Mouse (Mus musculus): Measurements from ENCODE around the gene Saa2. TPM values are rescaled to one million over a fixed set of nuclear protein-coding genes. Genes with fewer than 3 reads are reported as not detected.
"Not testable (repeated sequence)": the region's sequence is repeated elsewhere in the genome, so short reads cannot be mapped to it uniquely, and the experiment has no call there.

The Saa2 gene
- 0.34 and 13.7 TPM in 2 replicates for polyA plus RNA-seq (2012; rRNA removed)

GRCm38 (mm10) chr7:46751490-46751889 is at the start of gene Saa2:
Gene Saa2 (plus strand): TSS chr7:46751790.
- DNase-seq (ENCODE audit: low read depth, low spot score), result no peak
- WGBS, result 56% methylated on average over 3 of the region's 3 CpGs

GRCm38 (mm10) chr7:46710390-46710844 is 41.2 kb upstream of the Saa2 start, which contains the start of gene Saal1:
Gene Saal1 (minus strand): TSS chr7:46710680.
- under 1% methylated on average over 38 of the region's 38 CpGs for WGBS
- peak; percentile 67 for DNase-seq (ENCODE audit: low read depth, low spot score)

GRCm38 (mm10) chr7:46712250-46712649 is 39.3 kb upstream of the Saa2 start:
- 65% methylated on average over 6 of the region's 6 CpGs for WGBS
- DNase-seq (ENCODE audit: low read depth, low spot score), result no peak

- WGBS, result 27% methylated on average over 6 of the region's 6 CpGs
- DNase-seq (ENCODE audit: low read depth, low spot score), result peak; percentile 70
Measured at GRCm38 (mm10) chr7:46714518-46714917, 37.1 kb upstream of the Saa2 start.

DNA sequence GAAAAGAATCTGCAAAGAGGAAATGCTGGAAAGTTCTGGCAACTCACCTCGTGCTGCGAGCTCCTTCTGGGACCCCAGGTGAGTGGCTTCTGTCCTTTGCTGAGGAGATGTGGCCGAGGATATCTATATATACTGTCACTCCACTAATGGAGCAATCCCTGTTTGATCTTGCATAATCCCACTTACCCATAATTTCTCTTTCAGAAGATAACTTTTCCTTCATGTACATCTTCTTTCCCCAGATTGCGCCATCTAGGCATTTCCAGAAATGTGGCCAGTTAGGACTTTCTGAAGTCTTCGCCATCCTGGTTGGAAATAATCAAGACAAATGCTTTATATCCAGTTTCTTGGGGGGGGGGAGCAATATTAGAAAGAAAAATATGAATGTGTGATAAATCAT is 36.0 kb upstream of the Saa2 start, which contains the start of gene Saa3:
TSS of gene Saa3 (minus strand) at position 101 of the 400 bp plus-strand sequence.
- 88% methylated on average over 5 of the region's 5 CpGs for WGBS
- no peak for DNase-seq (ENCODE audit: low read depth, low spot score)

DNA sequence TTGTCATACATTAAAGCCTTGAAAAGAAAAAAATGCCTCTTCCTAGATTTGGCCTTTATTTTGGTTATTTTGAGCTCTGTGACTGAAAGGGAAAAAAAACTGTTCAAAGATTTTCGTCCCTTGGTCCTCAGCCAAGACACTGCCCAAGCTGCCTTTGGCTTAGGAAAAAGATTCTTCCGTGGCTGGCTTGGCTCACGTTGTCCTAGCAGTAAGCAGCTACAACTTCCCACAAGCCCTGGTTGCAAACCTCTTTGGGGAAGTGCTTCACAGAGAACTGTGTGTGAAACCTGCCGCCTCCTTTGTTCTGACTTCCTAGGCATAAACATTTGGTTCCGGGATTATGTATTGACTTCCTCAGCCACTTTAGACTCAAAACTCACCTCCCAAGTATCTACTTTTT is 34.7 kb upstream of the Saa2 start:
- DNase-seq (ENCODE audit: low read depth, low spot score), result no peak
- 31% methylated on average over 5 of the region's 5 CpGs for WGBS

GRCm38 (mm10) chr7:46718591-46719270 is 32.9 kb upstream of the Saa2 start:
- WGBS, result 85% methylated on average over 7 of the region's 7 CpGs
- no peak for DNase-seq (ENCODE audit: low read depth, low spot score)

DNA sequence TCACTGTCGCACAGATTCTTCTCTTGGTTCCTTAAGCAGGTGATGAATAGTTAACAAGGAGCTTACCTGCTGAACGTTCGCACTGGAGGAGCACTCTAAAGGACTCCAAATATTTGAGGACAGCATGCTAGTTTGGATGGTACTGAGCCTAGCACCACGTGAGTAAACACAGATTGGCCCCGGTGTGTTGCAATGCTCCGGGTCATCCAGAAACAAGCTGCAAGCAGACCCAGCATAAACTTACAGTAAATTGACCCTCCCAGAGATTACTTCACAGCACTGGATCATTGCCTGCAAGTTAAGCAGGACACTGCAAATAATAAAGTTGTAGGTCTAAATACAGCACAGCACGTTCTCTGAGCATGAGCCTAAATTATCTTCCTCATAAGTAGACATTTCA is 32.1 kb upstream of the Saa2 start:
- WGBS, result 22% methylated on average over 7 of the region's 7 CpGs
- no peak for DNase-seq (ENCODE audit: low read depth, low spot score)

- 83% methylated on average over 9 of the region's 9 CpGs for WGBS
- DNase-seq (ENCODE audit: low read depth, low spot score), result no peak
Measured at GRCm38 (mm10) chr7:46720460-46720859, 31.1 kb upstream of the Saa2 start.

DNA sequence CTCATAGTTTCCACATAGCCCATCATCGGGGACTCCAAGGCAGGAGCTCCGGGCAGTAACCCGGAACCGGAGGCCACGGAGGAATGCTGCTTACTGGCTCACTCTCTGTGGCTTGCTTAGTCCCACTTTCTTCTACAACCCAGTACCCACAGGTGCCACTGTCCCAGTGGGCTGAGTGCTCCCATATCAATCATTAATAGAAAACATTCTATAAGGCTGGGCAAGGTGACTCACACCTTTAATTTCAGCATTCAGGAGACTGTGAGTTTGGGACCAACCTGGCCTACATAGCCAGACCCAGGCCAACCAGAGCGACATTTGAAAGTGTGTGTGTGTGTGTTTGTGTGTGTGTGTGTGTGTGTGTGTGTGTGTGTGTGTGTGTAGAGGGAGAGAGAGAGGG is 28.2 kb upstream of the Saa2 start:
- 86% methylated on average over 6 of the region's 6 CpGs for WGBS

GRCm38 (mm10) chr7:46723849-46724248 is 27.7 kb upstream of the Saa2 start:
- 52% methylated on average over 3 of the region's 3 CpGs for WGBS
- DNase-seq (ENCODE audit: low read depth, low spot score), result no peak

More for the DNA sequence above, 28.2 kb upstream of the Saa2 start:
- DNase-seq (ENCODE audit: low read depth, low spot score), result no peak

GRCm38 (mm10) chr7:46724396-46724795 is 27.2 kb upstream of the Saa2 start:
- DNase-seq (ENCODE audit: low read depth, low spot score), result no peak
- 83% methylated on average over 5 of the region's 5 CpGs for WGBS

GRCm38 (mm10) chr7:46727584-46727983 is 24.0 kb upstream of the Saa2 start:
- WGBS, result 75% methylated on average over 1 of the region's 1 CpGs
- DNase-seq (ENCODE audit: low read depth, low spot score), result no peak

GRCm38 (mm10) chr7:46732458-46732857 is 19.1 kb upstream of the Saa2 start, which contains the start of gene Saa4:
Gene Saa4 (minus strand): TSS chr7:46732603.
- DNase-seq (ENCODE audit: low read depth, low spot score), result no peak
- WGBS, result 84% methylated on average over 4 of the region's 4 CpGs

DNA sequence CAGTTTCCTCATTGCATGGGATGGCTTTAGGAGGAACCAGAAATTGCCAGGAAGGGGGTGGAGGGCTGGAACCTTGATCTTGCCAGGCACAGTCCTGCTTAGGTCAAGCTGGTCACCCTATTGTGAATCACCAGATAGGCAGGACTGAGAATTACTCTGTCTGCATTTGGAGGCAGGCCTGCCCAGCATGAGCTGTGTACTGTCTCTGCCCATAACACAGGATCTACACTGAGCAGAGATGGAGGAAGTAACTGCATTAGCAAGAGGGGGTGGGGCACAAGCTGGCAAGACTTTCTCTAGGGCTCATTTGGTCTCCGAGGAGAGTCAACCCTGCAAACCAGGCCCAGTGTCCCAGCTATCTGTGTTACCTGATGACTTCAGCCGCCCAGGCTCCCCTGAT is 16.6 kb upstream of the Saa2 start:
- 60% methylated on average over 2 of the region's 2 CpGs for WGBS
- DNase-seq (ENCODE audit: low read depth, low spot score), result peak; percentile 73

DNA sequence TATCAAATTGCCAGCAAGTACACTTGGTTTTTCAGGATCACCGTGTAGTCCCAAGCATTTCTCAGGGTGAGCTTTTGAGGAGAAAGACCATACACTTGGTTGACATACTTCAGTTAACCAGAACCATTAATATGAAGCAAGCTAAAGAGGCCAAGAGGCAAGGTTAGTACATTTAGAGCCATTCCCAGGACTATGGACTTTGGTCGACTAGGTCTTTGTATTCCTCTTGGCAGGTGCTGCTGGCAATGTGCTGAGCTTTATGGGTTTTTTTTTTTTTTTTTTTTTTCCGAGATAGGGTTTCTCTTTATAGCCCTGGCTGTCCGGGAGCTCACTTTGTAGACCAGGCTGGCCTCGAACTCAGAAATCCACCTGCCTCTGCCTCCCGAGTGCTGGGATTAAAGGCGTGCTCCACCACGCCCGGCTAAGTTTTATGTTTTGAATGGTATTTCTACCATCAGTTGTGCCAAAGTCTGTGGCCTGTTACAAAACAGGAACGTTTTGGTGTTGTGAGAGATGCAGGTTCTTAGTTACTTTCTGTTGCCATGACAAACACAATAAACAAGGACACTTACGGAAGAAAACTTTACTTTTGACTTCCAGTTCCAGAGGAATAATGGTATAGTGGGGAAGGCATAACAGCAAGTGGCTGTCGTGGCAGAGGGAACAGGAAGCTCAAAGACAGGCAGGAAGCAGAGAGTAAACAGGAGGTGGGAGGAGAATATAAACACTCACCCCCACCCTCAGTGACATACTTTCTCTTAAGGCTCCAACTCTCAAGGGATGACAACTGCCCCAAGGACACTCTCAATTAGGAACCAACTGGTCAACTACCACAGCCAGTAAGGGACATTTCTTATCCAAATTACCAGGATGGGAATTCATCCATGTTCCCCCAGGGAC is 12.8 kb upstream of the Saa2 start:
- 25% methylated on average over 12 of the region's 12 CpGs for WGBS
- peak; percentile 85 for DNase-seq (ENCODE audit: low read depth, low spot score)

GRCm38 (mm10) chr7:46740041-46740440 is 11.5 kb upstream of the Saa2 start:
- DNase-seq (ENCODE audit: low read depth, low spot score), result not testable (repeated sequence)
- WGBS, result 64% methylated on average over 5 of the region's 5 CpGs

GRCm38 (mm10) chr7:46742880-46743279 is 8.7 kb upstream of the Saa2 start, which contains the start of gene Saa1:
Gene Saa1 (minus strand): TSS chr7:46742980.
- WGBS, result 56% methylated on average over 3 of the region's 3 CpGs
- DNase-seq (ENCODE audit: low read depth, low spot score), result not testable (repeated sequence)

GRCm38 (mm10) chr7:46745816-46746215 is 5.8 kb upstream of the Saa2 start:
- 69% methylated on average over 3 of the region's 3 CpGs for WGBS
- DNase-seq (ENCODE audit: low read depth, low spot score), result no peak

GRCm38 (mm10) chr7:46746381-46746780 is 5.2 kb upstream of the Saa2 start:
- DNase-seq (ENCODE audit: low read depth, low spot score), result no peak
- WGBS, result 65% methylated on average over 7 of the region's 7 CpGs

Measured in large intestine, adult 2 months (tissue).